Mouse (Mus musculus): ENCODE measurements around the gene Aifm1.

DNA sequence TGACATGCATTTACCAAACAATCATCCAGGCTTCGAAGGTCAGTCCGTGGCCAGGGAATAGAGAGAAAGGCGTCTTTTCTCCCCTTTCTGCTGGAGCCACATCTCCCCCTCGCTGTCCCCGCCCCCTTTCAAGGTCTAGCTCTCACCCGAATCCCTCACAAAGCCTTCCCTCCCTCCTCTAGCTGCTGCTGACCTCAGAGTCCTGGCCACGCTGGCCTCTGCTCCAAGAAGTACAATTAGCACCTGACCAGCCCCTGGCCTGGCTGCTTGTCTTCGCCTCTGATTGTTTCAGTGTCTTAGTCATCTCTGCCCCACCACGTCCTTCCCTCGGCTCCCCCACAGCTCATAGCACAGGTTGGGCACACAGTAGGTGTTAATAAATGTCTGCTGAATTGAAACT, 63.7 kb downstream of the Aifm1 start:
- no peak for TF ChIP-seq CTCF (IDR thresholded peaks at IDR 0.05; ENCODE audit: low read depth)
- TF ChIP-seq EP300 (IDR thresholded peaks at IDR 0.05; ENCODE audit: low read depth): no peak

Measured in heart, postnatal 0 days (tissue).